Mouse (Mus musculus): ENCODE results near the gene Cyp4a10. TPM values are rescaled to one million over a fixed set of nuclear protein-coding genes. Genes with fewer than 3 reads are reported as not detected.
"Not testable (repeated sequence)": the region's sequence is repeated elsewhere in the genome, so short reads cannot be mapped to it uniquely, and the experiment has no call there.

Cyp4a10 gene
- not detected for polyA plus RNA-seq (2012; fragmentation: generic; extraction: Trizol)
- long read RNA-seq, experiment 1 = 0 reads
- long read RNA-seq, experiment 2 = 0 reads

DNA sequence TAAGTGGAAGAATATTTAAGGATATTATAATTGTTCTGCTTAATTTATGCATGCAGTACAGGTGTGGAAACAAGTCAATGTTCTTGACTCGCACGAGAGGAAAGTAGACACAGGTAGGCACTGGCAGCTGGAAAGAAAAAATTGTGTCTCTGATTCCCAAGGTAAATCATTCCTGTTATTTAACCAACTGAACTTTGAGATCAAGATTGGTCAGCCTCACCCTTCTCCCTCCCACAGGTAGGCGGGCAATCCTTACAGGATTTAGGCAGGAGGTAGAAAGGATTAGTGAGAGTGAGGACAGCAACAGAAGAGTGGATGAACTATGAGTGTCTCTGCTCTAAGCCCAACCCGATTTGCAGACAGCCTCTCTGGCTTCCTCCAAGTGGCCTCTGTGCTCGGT, at the start of gene Cyp4a10:
TSS of gene Cyp4a10 (plus strand) at position 265 of the 400 bp plus-strand sequence.
- not testable (repeated sequence) for H3K36me3 ChIP-seq (ENCODE audit: control insufficient read depth, insufficient read depth); H3K27me3 ChIP-seq (ENCODE audit: control insufficient read depth, insufficient read depth, insufficient read length); H3K4me3 ChIP-seq (ENCODE audit: insufficient read depth, poor library complexity, severe bottlenecking); H3ac ChIP-seq (ENCODE audit: control insufficient read depth, insufficient read length, low read depth); H3K79me2 ChIP-seq (ENCODE audit: control insufficient read depth, insufficient read depth); H3K79me3 ChIP-seq (ENCODE audit: low read depth)

DNA sequence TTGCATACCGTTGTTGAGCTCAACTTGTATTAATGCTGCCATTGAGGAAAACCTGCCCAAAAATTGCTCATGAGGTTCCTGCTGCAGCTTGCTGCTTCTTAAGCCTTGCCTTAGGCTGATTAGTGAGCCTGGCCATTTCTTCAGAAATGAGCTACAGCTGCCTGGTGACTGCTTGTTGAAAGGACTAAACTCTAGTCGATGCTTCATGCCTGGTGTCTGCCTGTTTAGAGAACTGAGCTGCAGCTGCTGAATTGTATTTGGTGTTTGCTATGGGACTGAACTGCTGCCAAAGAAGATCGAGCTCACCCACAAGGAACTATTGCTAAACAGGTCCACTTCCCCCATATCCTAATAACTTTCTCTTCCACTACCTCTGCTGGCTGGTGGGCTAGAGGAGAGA, 44.5 kb upstream of the Cyp4a10 start:
- not testable (repeated sequence) for H3K79me2 ChIP-seq (ENCODE audit: control insufficient read depth, insufficient read depth); H3K4me3 ChIP-seq (ENCODE audit: insufficient read depth, poor library complexity, severe bottlenecking); H3K36me3 ChIP-seq (ENCODE audit: control insufficient read depth, insufficient read depth); H3K27me3 ChIP-seq (ENCODE audit: control insufficient read depth, insufficient read depth, insufficient read length); H3K79me3 ChIP-seq (ENCODE audit: low read depth); H3ac ChIP-seq (ENCODE audit: control insufficient read depth, insufficient read length, low read depth)

DNA sequence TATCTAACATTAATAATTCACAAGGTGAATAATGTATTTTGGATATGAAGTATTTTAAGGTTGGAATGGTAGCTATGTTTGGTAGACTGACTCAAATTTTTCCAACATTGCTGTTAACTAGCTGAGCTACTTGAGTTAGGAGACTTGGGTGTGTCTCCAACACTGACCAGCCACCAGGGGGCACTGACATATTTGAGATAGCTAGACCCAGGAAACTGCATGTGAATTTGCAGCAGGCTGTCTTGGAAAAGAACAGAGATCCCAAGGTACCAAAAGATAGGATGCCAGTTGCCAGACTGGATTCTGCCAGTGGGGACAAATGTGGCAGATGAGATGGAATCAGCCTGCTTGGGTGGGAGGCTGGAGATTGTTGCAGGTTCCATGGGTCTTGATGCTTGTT, 42.0 kb upstream of the Cyp4a10 start:
- H3K79me3 ChIP-seq (ENCODE audit: low read depth); H3K36me3 ChIP-seq (ENCODE audit: control insufficient read depth, insufficient read depth); H3ac ChIP-seq (ENCODE audit: control insufficient read depth, insufficient read length, low read depth); H3K79me2 ChIP-seq (ENCODE audit: control insufficient read depth, insufficient read depth); H3K4me3 ChIP-seq (ENCODE audit: insufficient read depth, poor library complexity, severe bottlenecking); H3K27me3 ChIP-seq (ENCODE audit: control insufficient read depth, insufficient read depth, insufficient read length): not testable (repeated sequence)

DNA sequence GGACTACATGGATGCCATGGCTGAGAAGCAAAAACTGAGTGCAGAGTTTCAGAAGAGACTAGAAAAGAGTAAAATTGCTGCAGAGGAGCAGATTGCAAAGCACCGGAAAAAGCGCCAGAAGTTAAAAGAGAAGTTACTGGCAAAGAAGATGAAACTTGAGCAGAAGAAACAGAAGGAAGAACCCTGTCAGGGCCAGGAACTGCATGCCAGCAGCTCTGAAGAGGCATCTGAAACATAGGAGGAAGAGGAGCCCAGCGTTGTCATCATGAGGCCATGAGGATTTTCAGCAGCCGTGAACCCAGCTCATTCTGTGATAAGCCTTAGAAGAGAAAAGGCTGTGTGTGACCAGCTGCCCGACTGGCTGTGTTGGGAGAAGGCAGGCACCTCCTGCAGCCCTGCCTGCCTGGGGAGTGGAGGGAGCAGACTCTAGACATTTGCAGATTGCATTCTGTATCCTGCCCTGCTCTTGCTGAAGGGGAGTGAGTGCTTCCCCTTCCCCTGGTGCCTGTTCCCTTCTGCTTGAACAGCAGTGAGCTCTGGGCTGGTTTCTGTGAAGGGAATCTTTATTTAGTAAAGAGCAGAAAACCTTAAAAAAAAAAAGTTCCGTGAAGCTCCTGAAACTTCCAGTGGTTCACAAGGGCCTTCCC, 36.9 kb upstream of the Cyp4a10 start:
- TF ChIP-seq USF1 (IDR thresholded peaks at IDR 0.05; ENCODE audit: low read depth) (no peak), MAX (IDR thresholded peaks at IDR 0.05) (no peak), CEBPB (IDR thresholded peaks at IDR 0.05; ENCODE audit: low read depth) (no peak), MYOD1 (IDR thresholded peaks at IDR 0.05; ENCODE audit: control insufficient read depth, insufficient read length, low read depth) (no peak), MYOG (IDR thresholded peaks at IDR 0.05; ENCODE audit: control insufficient read depth, extremely low read depth, insufficient read length) (no peak), CTCF (IDR thresholded peaks at IDR 0.05; ENCODE audit: control insufficient read depth, insufficient read depth, insufficient read length) (no peak), FOSL1 (IDR thresholded peaks at IDR 0.05; ENCODE audit: insufficient read depth, low read length, poor library complexity, severe bottlenecking) (no peak)
- Histone ChIP-seq H3K79me3 (ENCODE audit: low read depth) (no peaks in the 10 kb centered on the region), H3K27me3 (ENCODE audit: control insufficient read depth, insufficient read depth, insufficient read length) (no peaks in the 10 kb centered on the region), H3K36me3 (ENCODE audit: control insufficient read depth, insufficient read depth) (no peaks in the 10 kb centered on the region), H3K4me3 (ENCODE audit: insufficient read depth, poor library complexity, severe bottlenecking) (no peak overlapping the region), H3K79me2 (ENCODE audit: control insufficient read depth, insufficient read depth) (no peaks in the 10 kb centered on the region), H3ac (ENCODE audit: control insufficient read depth, insufficient read length, low read depth) (no peak overlapping the region)

DNA sequence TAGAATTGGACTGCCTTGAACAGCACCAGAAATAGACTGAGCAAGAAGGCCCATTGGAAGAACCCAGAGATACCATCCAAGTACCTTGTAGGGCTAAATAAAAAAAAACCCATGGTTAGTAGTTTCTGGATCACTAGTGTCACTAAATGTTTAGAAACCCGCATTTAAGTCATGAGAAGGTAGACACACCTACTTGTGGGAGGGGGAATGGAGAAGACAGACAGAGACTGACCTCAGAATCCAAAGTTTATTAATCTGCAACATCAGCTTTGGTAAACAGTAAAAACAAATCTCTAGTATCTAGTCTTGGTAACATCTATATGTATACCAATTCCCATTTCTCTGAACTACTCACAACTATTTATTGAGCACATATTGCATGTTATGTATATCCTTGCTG, 22.1 kb upstream of the Cyp4a10 start, which contains the start of gene Cyp4a14:
TSS of gene Cyp4a14 (minus strand) at position 142 of the 400 bp plus-strand sequence.
- no peaks in the 10 kb centered on the region for H3K79me2 ChIP-seq (ENCODE audit: control insufficient read depth, insufficient read depth)
- no peaks in the 10 kb centered on the region for H3K27me3 ChIP-seq (ENCODE audit: control insufficient read depth, insufficient read depth, insufficient read length)
- H3K79me3 ChIP-seq (ENCODE audit: low read depth) = no peaks in the 10 kb centered on the region
- TF ChIP-seq USF1 (IDR thresholded peaks at IDR 0.05; ENCODE audit: low read depth) (no peak), MAX (IDR thresholded peaks at IDR 0.05) (no peak), CEBPB (IDR thresholded peaks at IDR 0.05; ENCODE audit: low read depth) (no peak), CTCF (IDR thresholded peaks at IDR 0.05; ENCODE audit: control insufficient read depth, insufficient read depth, insufficient read length) (no peak), MYOD1 (IDR thresholded peaks at IDR 0.05; ENCODE audit: control insufficient read depth, insufficient read length, low read depth) (no peak), MYOG (IDR thresholded peaks at IDR 0.05; ENCODE audit: control insufficient read depth, extremely low read depth, insufficient read length) (no peak), FOSL1 (IDR thresholded peaks at IDR 0.05; ENCODE audit: insufficient read depth, low read length, poor library complexity, severe bottlenecking) (no peak)
- H3ac ChIP-seq (ENCODE audit: control insufficient read depth, insufficient read length, low read depth) = no peak within 1 kb of the TSS
- H3K4me3 ChIP-seq (ENCODE audit: insufficient read depth, poor library complexity, severe bottlenecking) = no peak within 1 kb of the TSS
- H3K36me3 ChIP-seq (ENCODE audit: control insufficient read depth, insufficient read depth) = no peaks in the 10 kb centered on the region

DNA sequence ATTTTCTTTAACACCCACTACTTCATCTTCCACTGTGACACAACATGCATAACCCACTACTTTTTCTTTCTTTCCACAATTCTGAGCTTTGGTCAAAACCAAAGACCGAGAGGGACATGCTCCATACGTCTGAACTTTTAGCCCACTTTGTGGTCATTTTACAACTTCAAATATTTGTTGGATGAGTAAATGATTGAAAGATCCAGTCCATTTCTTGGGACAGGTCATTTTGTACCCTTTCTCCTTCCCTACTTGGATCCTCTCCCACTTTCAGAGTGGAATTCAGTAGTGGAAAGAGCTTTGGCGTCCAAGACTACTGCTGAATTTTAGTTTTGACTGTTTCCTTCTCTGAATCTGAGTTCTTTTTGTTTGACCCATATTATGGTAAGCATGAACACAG, 20.6 kb upstream of the Cyp4a10 start:
- Histone ChIP-seq H3K36me3 (ENCODE audit: control insufficient read depth, insufficient read depth) (no peaks in the 10 kb centered on the region), H3K79me3 (ENCODE audit: low read depth) (no peaks in the 10 kb centered on the region), H3K79me2 (ENCODE audit: control insufficient read depth, insufficient read depth) (no peaks in the 10 kb centered on the region), H3ac (ENCODE audit: control insufficient read depth, insufficient read length, low read depth) (no peak overlapping the region), H3K4me3 (ENCODE audit: insufficient read depth, poor library complexity, severe bottlenecking) (no peak overlapping the region), H3K27me3 (ENCODE audit: control insufficient read depth, insufficient read depth, insufficient read length) (no peaks in the 10 kb centered on the region)
- TF ChIP-seq USF1 (IDR thresholded peaks at IDR 0.05; ENCODE audit: low read depth) (no peak), MYOD1 (IDR thresholded peaks at IDR 0.05; ENCODE audit: control insufficient read depth, insufficient read length, low read depth) (no peak), CTCF (IDR thresholded peaks at IDR 0.05; ENCODE audit: control insufficient read depth, insufficient read depth, insufficient read length) (no peak), MAX (IDR thresholded peaks at IDR 0.05) (no peak), FOSL1 (IDR thresholded peaks at IDR 0.05; ENCODE audit: insufficient read depth, low read length, poor library complexity, severe bottlenecking) (no peak), CEBPB (IDR thresholded peaks at IDR 0.05; ENCODE audit: low read depth) (no peak), MYOG (IDR thresholded peaks at IDR 0.05; ENCODE audit: control insufficient read depth, extremely low read depth, insufficient read length) (no peak)

DNA sequence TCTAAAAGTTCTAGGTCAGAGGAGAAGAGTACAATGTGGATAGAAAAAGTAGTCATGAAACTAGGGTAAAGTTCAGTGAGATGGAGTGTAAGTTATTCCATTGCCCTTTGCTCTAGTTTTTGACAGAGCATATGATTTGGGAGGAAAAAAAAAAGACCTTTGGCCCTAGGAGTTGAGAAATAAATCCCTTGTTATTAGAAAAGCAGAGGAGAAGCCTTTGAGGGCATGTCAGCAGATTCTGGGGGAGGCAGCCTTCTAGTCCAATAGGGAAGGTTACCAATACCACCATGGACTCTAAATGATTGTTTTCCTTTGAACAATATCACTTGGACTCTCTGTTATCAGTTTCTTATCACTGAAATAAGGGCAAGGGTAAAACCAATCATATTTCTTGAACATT, 4.1 kb upstream of the Cyp4a10 start:
- not testable (repeated sequence) for H3K36me3 ChIP-seq (ENCODE audit: control insufficient read depth, insufficient read depth); H3K79me2 ChIP-seq (ENCODE audit: control insufficient read depth, insufficient read depth); H3ac ChIP-seq (ENCODE audit: control insufficient read depth, insufficient read length, low read depth); H3K27me3 ChIP-seq (ENCODE audit: control insufficient read depth, insufficient read depth, insufficient read length); H3K4me3 ChIP-seq (ENCODE audit: insufficient read depth, poor library complexity, severe bottlenecking); H3K79me3 ChIP-seq (ENCODE audit: low read depth)

Data from C2C12 (cell line).